9 mouse cellular contexts compared by ENCODE assay signal in genomic region chrX:48425280-48425679, GRCm38 (mm10). TPM values are rescaled to one million over a fixed set of nuclear protein-coding genes. Genes with fewer than 3 reads are reported as not detected.
DNase-seq lines count a peak whose midpoint lies in the region; ATAC-seq and TF ChIP-seq lines count a peak whose summit lies in the region.
"Had no signal": no experiment of that assay in that cellular context is flagged by ENCODE, and none has a peak within 500 bp of the region (broad histone marks: within the 10 kb centered on the region; RNA-seq: fewer than 3 reads in every experiment).

No protein-coding gene starts in this region.

- no peak for TF ChIP-seq POLR2A in thymus, adult 2 months (IDR thresholded peaks at IDR 0.05; ENCODE audit: control insufficient read depth, extremely low read depth, insufficient read depth, low read length, poor library complexity)

- H3K36me3 ChIP-seq in heart, embryonic 13.5 days = peaks cover 10% of the 10 kb centered on the region; the same call in 1 of the 2 replicates
- no peaks in the 10 kb centered on the region for H3K36me3 ChIP-seq in erythroblast, embryonic 14.5 days (ENCODE audit: control insufficient read depth)
- H3K36me3 ChIP-seq in thymus, adult 2 months (ENCODE audit: control insufficient read depth, insufficient read depth, low read length) = 0 out of 2 replicates have a peak, but pooled peaks cover under 1% of the 10 kb centered on the region
- no peaks in the 10 kb centered on the region for H3K36me3 ChIP-seq in forebrain, embryonic 13.5 days (ENCODE audit: poor library complexity, severe bottlenecking)

- peak overlapping the region; percentile 46 for H3K4me2 ChIP-seq in heart, embryonic 13.5 days
- no peak overlapping the region for H3K4me2 ChIP-seq in forebrain, embryonic 13.5 days

- ATAC-seq in heart, embryonic 13.5 days (ENCODE audit: extremely low read depth, insufficient number of reproducible peaks, low FRiP score, low TSS enrichment) = no peak
- no peak for ATAC-seq in forebrain, embryonic 13.5 days

- no peaks in the 10 kb centered on the region for H3K27me3 ChIP-seq in heart, embryonic 13.5 days (replicated peaks)
- H3K27me3 ChIP-seq in erythroblast, embryonic 14.5 days (ENCODE audit: control insufficient read depth) = no peaks in the 10 kb centered on the region
- no peaks in the 10 kb centered on the region for H3K27me3 ChIP-seq in thymus, adult 2 months (ENCODE audit: control insufficient read depth, insufficient read depth, low read length)
- no peaks in the 10 kb centered on the region for H3K27me3 ChIP-seq in forebrain, embryonic 13.5 days

- no peak overlapping the region for H3K4me3 ChIP-seq in heart, embryonic 13.5 days
- peak overlapping the region; percentile 39 for H3K4me3 ChIP-seq in erythroblast, embryonic 14.5 days (replicated peaks)
- peak overlapping the region; percentile 29 for H3K4me3 ChIP-seq in thymus, adult 2 months (ENCODE audit: control insufficient read depth, insufficient read depth, low read length)
- H3K4me3 ChIP-seq in forebrain, embryonic 13.5 days = no peak overlapping the region

- no peaks in the 10 kb centered on the region for H3K9me3 ChIP-seq in heart, embryonic 13.5 days
- no peaks in the 10 kb centered on the region for H3K9me3 ChIP-seq in erythroblast, embryonic 14.5 days (ENCODE audit: control insufficient read depth, low read length)
- no peaks in the 10 kb centered on the region for H3K9me3 ChIP-seq in forebrain, embryonic 13.5 days (replicated peaks)

- H3K9ac ChIP-seq in heart, embryonic 13.5 days = peak overlapping the region; percentile 28; the same call in 1 of the 2 replicates
- no peak overlapping the region for H3K9ac ChIP-seq in forebrain, embryonic 13.5 days

- peaks cover 47% of the 10 kb centered on the region for H3K4me1 ChIP-seq in heart, embryonic 13.5 days
- H3K4me1 ChIP-seq in erythroblast, embryonic 14.5 days (ENCODE audit: control insufficient read depth) = peaks cover 19% of the 10 kb centered on the region
- H3K4me1 ChIP-seq in thymus, adult 2 months (replicated peaks; ENCODE audit: control insufficient read depth, insufficient read depth, low read length) = peaks cover 56% of the 10 kb centered on the region
- H3K4me1 ChIP-seq in forebrain, embryonic 13.5 days = no peaks in the 10 kb centered on the region

- WGBS in heart, embryonic 13.5 days = 66% methylated on average over 6 of the region's 7 CpGs
- 0% methylated on average over 6 of the region's 7 CpGs for WGBS in thymus, adult 2 months
- 75% methylated on average over 7 of the region's 7 CpGs for WGBS in forebrain, embryonic 13.5 days

- H3K27ac ChIP-seq in heart, embryonic 13.5 days (replicated peaks) = no peak overlapping the region
- H3K27ac ChIP-seq in thymus, adult 2 months (ENCODE audit: control insufficient read depth, insufficient read depth, low read length) = peak overlapping the region; percentile 99
- no peak overlapping the region for H3K27ac ChIP-seq in forebrain, embryonic 13.5 days

- TF ChIP-seq CTCF in thymus, adult 2 months (IDR thresholded peaks at IDR 0.05; ENCODE audit: borderline replicate concordance, control insufficient read depth, extremely low read depth, insufficient read depth, low read length, poor library complexity) = no peak

- DNase-seq in heart, adult 9 months (ENCODE audit: low spot score in 2 of 2) = no peak
- peak; percentile 48 for DNase-seq in lung, postnatal 10 days
- peak; percentile 83 for DNase-seq in thymus, adult 2 months
- no peak for DNase-seq in layer of hippocampus, postnatal 14 days (ENCODE audit: low spot score in 2 of 2)
- DNase-seq in neural tube, embryonic 10.5 days (ENCODE audit: extremely low spot score, low spot score) = no peak
- DNase-seq: cerebellum, adult 2 months had no signal

RNA-seq across cellular contexts. Expression of gene Elf4, which starts 37.7 kb away (rescaled TPM):
- 9.2 and 10.3 TPM in 2 replicates for polyA plus RNA-seq in heart, embryonic 13.5 days (2015; fragmentation: Nextera tagmentation; extraction: Ambion mirVana)
- polyA plus RNA-seq in erythroblast, embryonic 14.5 days (2012) = 0.06 and 0.09 TPM in 2 replicates
- polyA plus RNA-seq in thymus, adult 2 months (2012; rRNA removed) = 90.5 and 92.3 TPM in 2 replicates
- 0.43 and 0.72 TPM in 2 replicates for polyA plus RNA-seq in forebrain, embryonic 13.5 days (2015; fragmentation: Nextera tagmentation; extraction: Ambion mirVana)
- 1 to 10 TPM in 1 of 2 experiments, under 1 TPM in 1; 0.98 to 1.2 TPM for total RNA-seq in layer of hippocampus, postnatal 14 days (2021)

Comparison
In these comparisons a context has a peak if more than half of its experiments do, and no peak if none do; other contexts are left out.
1. H3K4me3 ChIP-seq: peak in erythroblast, embryonic 14.5 days (single experiment) and thymus, adult 2 months (single experiment); none in heart, embryonic 13.5 days (single experiment) and forebrain, embryonic 13.5 days (single experiment).
2. DNase-seq: peak in lung, postnatal 10 days (single experiment) and thymus, adult 2 months (single experiment); none in heart, adult 9 months (0 of 2), layer of hippocampus, postnatal 14 days (0 of 2) and neural tube, embryonic 10.5 days (single experiment).